Comparison of ENCODE assay signal across 8 mouse cellular contexts in genomic region chr17:15498753-15499113, GRCm38 (mm10). TPM values are rescaled to one million over a fixed set of nuclear protein-coding genes. Genes with fewer than 3 reads are reported as not detected.
DNase-seq lines count a peak whose midpoint lies in the region; ATAC-seq lines count a peak whose summit lies in the region.

No protein-coding gene starts in this region.

- peak; percentile 12 to 42 for DNase-seq in left cerebral cortex, postnatal 14 days (ENCODE audit: low spot score in 2 of 2)
- DNase-seq in left cerebral cortex, adult 9 months (ENCODE audit: low spot score in 2 of 2) = no peak
- peak; percentile 46 to 63 for DNase-seq in cerebellum, postnatal 10 days
- no peak for DNase-seq in hindbrain, embryonic 10.5 days (ENCODE audit: low spot score)
- DNase-seq in midbrain, embryonic 11.5 days (ENCODE audit: low spot score, missing footprints) = no peak
- no peak for DNase-seq in adrenal gland, postnatal 4 days (ENCODE audit: low spot score in 2 of 2)
- DNase-seq in adrenal gland, adult 2 months = no peak

- H3K27ac ChIP-seq in hindbrain, embryonic 10.5 days = peak overlapping the region; percentile 95; the same call in 1 of the 2 replicates
- no peak overlapping the region for H3K27ac ChIP-seq in midbrain, embryonic 11.5 days (ENCODE audit: low read depth, low read length)

- no peak for ATAC-seq in midbrain, embryonic 11.5 days (ENCODE audit: low FRiP score)
- ATAC-seq in CD4-positive, CD25-positive, alpha-beta regulatory T cell, adult 4 months = no peak

- H3K36me3 ChIP-seq in hindbrain, embryonic 10.5 days = peaks cover 39% of the 10 kb centered on the region
- H3K36me3 ChIP-seq in midbrain, embryonic 11.5 days (ENCODE audit: control insufficient read depth, insufficient read depth, low read length) = no peaks in the 10 kb centered on the region; the same call in 1 of the 2 replicates

- peak overlapping the region; percentile 92 for H3K4me2 ChIP-seq in midbrain, embryonic 11.5 days

- 42% methylated on average over 7 of the region's 7 CpGs for WGBS in hindbrain, embryonic 10.5 days
- WGBS in midbrain, embryonic 11.5 days = 46% methylated on average over 7 of the region's 7 CpGs

- no peaks in the 10 kb centered on the region for H3K9me3 ChIP-seq in hindbrain, embryonic 10.5 days
- H3K9me3 ChIP-seq in midbrain, embryonic 11.5 days (ENCODE audit: control insufficient read depth, low read length) = no peaks in the 10 kb centered on the region

- H3K4me3 ChIP-seq in hindbrain, embryonic 10.5 days = peak overlapping the region; percentile 99
- H3K4me3 ChIP-seq in midbrain, embryonic 11.5 days (ENCODE audit: low read depth, low read length) = peak overlapping the region; percentile 73

- peaks cover 38% of the 10 kb centered on the region for H3K4me1 ChIP-seq in hindbrain, embryonic 10.5 days (replicated peaks)
- peaks cover 15% of the 10 kb centered on the region for H3K4me1 ChIP-seq in midbrain, embryonic 11.5 days (ENCODE audit: control insufficient read depth, insufficient read depth, low read length)

- peak overlapping the region; percentile 17; the same call in 1 of the 2 replicates for H3K9ac ChIP-seq in midbrain, embryonic 11.5 days (ENCODE audit: low read length)

- intact Hi-C loops in left cerebral cortex, postnatal 14 days (cut with DNase I) = no loop called here

- no peaks in the 10 kb centered on the region for H3K27me3 ChIP-seq in hindbrain, embryonic 10.5 days (ENCODE audit: insufficient read depth, poor library complexity, severe bottlenecking)
- H3K27me3 ChIP-seq in midbrain, embryonic 11.5 days (ENCODE audit: control insufficient read depth, insufficient read depth, low read length) = no peaks in the 10 kb centered on the region

RNA-seq across cellular contexts. Expression of gene Psmb1, which starts 0.8 kb away (rescaled TPM):
- 100 to 1,000 TPM; 124 to 125 TPM for total RNA-seq in left cerebral cortex, postnatal 14 days (2021)
- 291 TPM in 2 replicates for polyA plus RNA-seq in hindbrain, embryonic 10.5 days (2016; fragmentation: Nextera tagmentation; extraction: Ambion mirVana)
- 278 and 283 TPM in 2 replicates for polyA plus RNA-seq in midbrain, embryonic 11.5 days (2014; fragmentation: Nextera tagmentation; extraction: Ambion mirVana)
- 100 to 1,000 TPM; 174 to 182 TPM for total RNA-seq in adrenal gland, postnatal 4 days (2021)
- 100 to 1,000 TPM; 317 to 371 TPM for polyA plus RNA-seq in CD4-positive, CD25-positive, alpha-beta regulatory T cell, adult 4 months (2017; shearing (Covaris generic))
- 100 to 1,000 TPM; 156 to 176 TPM for total RNA-seq in adrenal gland, adult 2 months (2021)
- 26.0 and 29.3 TPM in 2 replicates for polyA plus RNA-seq in adrenal gland, adult 2 months (2012; rRNA removed)

RNA-seq across cellular contexts. Expression of gene Tbp, which starts 1.0 kb away (rescaled TPM):
- total RNA-seq in left cerebral cortex, postnatal 14 days (2021) = 10 to 100 TPM; 25.3 to 31.0 TPM
- 62.1 and 64.2 TPM in 2 replicates for polyA plus RNA-seq in hindbrain, embryonic 10.5 days (2016; fragmentation: Nextera tagmentation; extraction: Ambion mirVana)
- polyA plus RNA-seq in midbrain, embryonic 11.5 days (2014; fragmentation: Nextera tagmentation; extraction: Ambion mirVana) = 77.2 and 85.5 TPM in 2 replicates
- total RNA-seq in adrenal gland, postnatal 4 days (2021) = 10 to 100 TPM; 44.1 to 45.5 TPM
- polyA plus RNA-seq in CD4-positive, CD25-positive, alpha-beta regulatory T cell, adult 4 months (2017; shearing (Covaris generic)) = 10 to 100 TPM; 49.0 to 56.6 TPM
- 10 to 100 TPM; 23.0 to 33.0 TPM for total RNA-seq in adrenal gland, adult 2 months (2021)
- 28.5 and 32.9 TPM in 2 replicates for polyA plus RNA-seq in adrenal gland, adult 2 months (2012; rRNA removed)

RNA-seq across cellular contexts. Expression of gene Pdcd2, which starts 28.4 kb away (rescaled TPM):
- 10 to 100 TPM; 13.1 to 14.4 TPM for total RNA-seq in left cerebral cortex, postnatal 14 days (2021)
- polyA plus RNA-seq in hindbrain, embryonic 10.5 days (2016; fragmentation: Nextera tagmentation; extraction: Ambion mirVana) = 49.8 and 51.1 TPM in 2 replicates
- polyA plus RNA-seq in midbrain, embryonic 11.5 days (2014; fragmentation: Nextera tagmentation; extraction: Ambion mirVana) = 65.8 and 71.9 TPM in 2 replicates
- total RNA-seq in adrenal gland, postnatal 4 days (2021) = 10 to 100 TPM; 34.3 to 40.0 TPM
- polyA plus RNA-seq in CD4-positive, CD25-positive, alpha-beta regulatory T cell, adult 4 months (2017; shearing (Covaris generic)) = 10 to 100 TPM; 17.1 to 36.0 TPM
- total RNA-seq in adrenal gland, adult 2 months (2021) = 10 to 100 TPM; 26.4 to 28.3 TPM
- polyA plus RNA-seq in adrenal gland, adult 2 months (2012; rRNA removed) = 48.7 and 61.9 TPM in 2 replicates

Comparison
In these comparisons a context has a peak if more than half of its experiments do, and no peak if none do; other contexts are left out.
1. DNase-seq: peak in left cerebral cortex, postnatal 14 days (2 of 2) and cerebellum, postnatal 10 days (2 of 2); none in left cerebral cortex, adult 9 months (0 of 2), hindbrain, embryonic 10.5 days (single experiment), midbrain, embryonic 11.5 days (single experiment), adrenal gland, postnatal 4 days (0 of 2) and adrenal gland, adult 2 months (single experiment).